Mouse (Mus musculus) myocyte (in vitro differentiated cells): ENCODE data around the gene Lrtm1.

ENCODE experiments used
- E2F4 ChIP-seq: IDR thresholded peaks from one replicate; pipeline ENCODE4 v1.6.1; 2011; ENCODE audit warnings: mild to moderate bottlenecking, control low read depth, moderate library complexity; ENCODE audit not compliant: insufficient read depth
- MAX ChIP-seq: IDR thresholded peaks from one replicate; pipeline ENCODE4 v1.6.1; 2011; ENCODE audit warnings: low read depth, mild to moderate bottlenecking, control low read depth
- MYOD1 ChIP-seq, 3 experiments: IDR thresholded peaks; one replicate each; pipeline ENCODE4 v1.6.1; 2011; ENCODE audit warnings: control low read depth in 2 of 3, low read depth in 2 of 3, mild to moderate bottlenecking in 2 of 3, moderate library complexity in 1 of 3; ENCODE audit not compliant: insufficient read length in 2 of 3, control insufficient read depth in 1 of 3
- POLR2A ChIP-seq: IDR thresholded peaks from one replicate; pipeline ENCODE4 v1.6.1; 2011; ENCODE audit warnings: low read depth, mild to moderate bottlenecking, control low read depth, moderate library complexity; ENCODE audit not compliant: insufficient read length
- POLR2AphosphoS2 ChIP-seq: IDR thresholded peaks from one replicate; pipeline ENCODE4 v1.6.1; 2011; ENCODE audit warnings: low read depth, control low read depth; ENCODE audit not compliant: insufficient read length
- REST ChIP-seq: IDR thresholded peaks from one replicate; pipeline ENCODE4 v1.6.1; 2011; ENCODE audit warnings: mild to moderate bottlenecking, control low read depth, moderate library complexity; ENCODE audit not compliant: insufficient read depth, insufficient read length
- TCF12 ChIP-seq: IDR thresholded peaks from one replicate; pipeline ENCODE4 v1.6.1; 2011; ENCODE audit warnings: mild to moderate bottlenecking, control low read depth; ENCODE audit not compliant: poor library complexity, insufficient read depth, severe bottlenecking
- USF1 ChIP-seq: IDR thresholded peaks from one replicate; pipeline ENCODE4 v1.6.1; 2011; ENCODE audit warnings: low read depth, mild to moderate bottlenecking, control low read depth, moderate library complexity

DNA sequence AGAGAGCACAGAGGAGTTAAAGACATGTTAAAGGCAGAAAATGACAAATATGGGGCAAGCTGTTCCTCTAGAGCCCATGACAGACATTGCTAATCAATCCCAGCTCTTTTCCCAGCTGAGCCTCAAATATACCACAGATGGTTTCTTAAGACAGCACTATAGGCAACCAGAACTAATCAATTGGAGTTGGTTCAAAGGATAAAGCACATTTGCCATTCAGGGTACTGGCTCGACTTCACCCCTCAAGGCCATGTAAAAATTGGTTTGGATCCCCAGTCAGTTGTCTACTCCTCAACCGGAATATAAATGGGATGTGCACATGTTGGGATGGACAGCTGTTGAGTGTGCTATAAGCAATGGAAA is 11.1 kb downstream of the Lrtm1 start:
- TF ChIP-seq POLR2A (no peak), MAX (no peak), E2F4 (no peak), POLR2AphosphoS2 (no peak), TCF12 (no peak), MYOD1 (IDR thresholded peaks at IDR 0.05; ENCODE audit: control insufficient read depth in 1 of 3, insufficient read length in 2 of 3, low read depth in 2 of 3) (no peak), REST (no peak), USF1 (no peak)
